Mouse (Mus musculus): ENCODE measurements at regions not wholly inside any gene's neighbourhood (a gene's known extent, or its start where the extent isn't known, plus 50 kb on each side); places are given as distances from the start of the nearest gene placed in this dataset.

DNA sequence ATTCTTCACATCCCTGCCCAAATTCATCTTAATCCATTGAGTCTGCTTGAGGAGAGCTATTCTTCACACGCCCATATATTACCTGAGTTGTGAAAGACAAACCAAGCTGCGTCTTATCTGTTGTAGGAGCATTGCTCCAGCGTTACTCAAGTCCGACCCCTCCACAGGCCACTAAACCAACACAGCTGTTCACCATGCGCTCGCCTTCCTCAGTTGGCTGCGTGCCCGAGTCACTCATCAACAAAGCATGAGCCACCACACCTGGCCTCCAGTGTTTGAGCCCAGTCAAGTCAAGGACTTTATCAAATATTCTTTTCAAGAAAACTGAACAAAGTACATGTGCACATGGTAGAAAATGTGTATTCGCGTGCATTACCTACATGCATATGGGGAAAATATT is 504.7 kb upstream of the Atp11b start:
- TF ChIP-seq CTCF (IDR thresholded peaks at IDR 0.05; ENCODE audit: low read depth, low read length) (no peak), POLR2A (IDR thresholded peaks at IDR 0.05; ENCODE audit: borderline replicate concordance, low read depth, low read length) (no peak)

Measured in bone marrow macrophage, adult 2 months (primary cell).